Mouse (Mus musculus) intestine, postnatal 0 days (tissue): ENCODE data around the gene Prkag3. TPM values are rescaled to one million over a fixed set of nuclear protein-coding genes. Genes with fewer than 3 reads are reported as not detected.

ENCODE experiments used
- ATAC-seq: fragments of 200-750 bp; cut with Nextera tagmentation; 2 replicates; pipeline ENCODE4 v1.8.0; 2017; ENCODE audit warnings: mild to moderate bottlenecking, moderate TSS enrichment, moderate library complexity
- H3K27ac ChIP-seq: fragments of 300-500 bp; sonication (generic); 2 replicates; pipeline ENCODE4 v1.5.1; 2014; ENCODE audit warnings: mild to moderate bottlenecking, low read depth, low read length, moderate library complexity
- H3K27me3 ChIP-seq: fragments of 300-500 bp; sonication (generic); replicated peaks from 2 replicates; pipeline ENCODE4 v1.6.1; 2014; ENCODE audit warnings: low read length, mixed read lengths; ENCODE audit not compliant: control insufficient read depth, insufficient read depth
- H3K36me3 ChIP-seq: fragments of 300-500 bp; sonication (generic); 2 replicates; pipeline ENCODE4 v1.6.1; 2014; ENCODE audit warnings: mild to moderate bottlenecking, moderate library complexity; ENCODE audit not compliant: control insufficient read depth, insufficient read depth
- H3K4me1 ChIP-seq: fragments of 300-500 bp; sonication (generic); replicated peaks from 2 replicates; pipeline ENCODE4 v1.6.1; 2014; ENCODE audit warnings: antibody characterized with exemption, low read length, mixed read lengths; ENCODE audit not compliant: control insufficient read depth, insufficient read depth
- H3K4me2 ChIP-seq: fragments of 300-500 bp; sonication (generic); replicated peaks from 2 replicates; pipeline ENCODE4 v1.6.1; 2014; ENCODE audit warnings: low read depth, mild to moderate bottlenecking, moderate library complexity
- H3K4me3 ChIP-seq: fragments of 300-500 bp; sonication (generic); 2 replicates; pipeline ENCODE4 v1.5.1; 2014; ENCODE audit warnings: low read depth, low read length
- H3K9ac ChIP-seq: fragments of 300-500 bp; sonication (generic); 2 replicates; pipeline ENCODE4 v1.6.1; 2014; ENCODE audit warnings: mild to moderate bottlenecking, low read depth, low read length
- H3K9me3 ChIP-seq: fragments of 300-500 bp; sonication (generic); 2 replicates; pipeline ENCODE4 v1.6.1; 2016; ENCODE audit warnings: mixed run types; ENCODE audit not compliant: control insufficient read depth
- CTCF ChIP-seq: sonication (generic); IDR thresholded peaks from 2 replicates; pipeline ENCODE4 v1.5.1; 2016; ENCODE audit warnings: low read depth, mild to moderate bottlenecking, control low read depth, antibody characterized with exemption, moderate library complexity
- WGBS: fragments of 180-500 bp; shearing (Covaris S2); extraction: QIAGEN DNeasy Blood & Tissue Kit; methylation state at CpG from one replicate; pipeline ENCODE4 v1.1.7; 2014; 5-methylcytosine and 5-hydroxymethylcytosine counted together
- polyA plus RNA-seq: library from polyadenylated mRNA; unstranded; fragments of >200 nt; fragmentation: Nextera tagmentation; extraction: Ambion mirVana; gene quantifications from 2 replicates; pipeline ENCODE4 v1.2.1, GENCODE M21; 2015

The Prkag3 gene
- polyA plus RNA-seq, 1 experiment from 2014 or later: 0.09 TPM

DNA sequence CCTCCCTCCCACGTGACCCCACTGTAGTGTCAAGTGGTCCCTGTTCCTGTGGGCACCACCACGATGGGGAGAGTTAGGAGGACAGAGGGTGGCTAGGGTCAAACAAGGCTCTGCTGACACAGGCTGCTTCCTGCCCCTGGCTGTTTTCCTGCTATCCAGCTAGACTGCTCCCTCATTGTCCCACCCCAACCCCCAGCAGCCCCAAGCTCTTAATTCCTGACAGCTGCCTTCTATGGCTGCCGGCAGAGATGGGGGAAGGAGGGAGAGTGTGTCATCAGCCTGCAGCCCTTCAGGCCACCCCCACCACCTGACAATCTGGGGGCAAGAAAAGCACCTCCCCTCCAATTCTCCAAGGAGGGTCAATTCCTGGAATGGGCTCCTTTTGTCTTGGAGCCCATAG is 41.1 kb upstream of the Prkag3 start:
- Histone ChIP-seq H3K27ac (no peak overlapping the region), H3K4me2 (no peak overlapping the region), H3K4me3 (no peak overlapping the region), H3K4me1 (no peaks in the 10 kb centered on the region), H3K9me3 (no peaks in the 10 kb centered on the region), H3K9ac (no peak overlapping the region), H3K36me3 (no peaks in the 10 kb centered on the region), H3K27me3 (peaks cover 94% of the 10 kb centered on the region)
- WGBS: 17% methylated on average over 3 of the region's 3 CpGs
- no peak for ATAC-seq
- TF ChIP-seq CTCF: no peak

DNA sequence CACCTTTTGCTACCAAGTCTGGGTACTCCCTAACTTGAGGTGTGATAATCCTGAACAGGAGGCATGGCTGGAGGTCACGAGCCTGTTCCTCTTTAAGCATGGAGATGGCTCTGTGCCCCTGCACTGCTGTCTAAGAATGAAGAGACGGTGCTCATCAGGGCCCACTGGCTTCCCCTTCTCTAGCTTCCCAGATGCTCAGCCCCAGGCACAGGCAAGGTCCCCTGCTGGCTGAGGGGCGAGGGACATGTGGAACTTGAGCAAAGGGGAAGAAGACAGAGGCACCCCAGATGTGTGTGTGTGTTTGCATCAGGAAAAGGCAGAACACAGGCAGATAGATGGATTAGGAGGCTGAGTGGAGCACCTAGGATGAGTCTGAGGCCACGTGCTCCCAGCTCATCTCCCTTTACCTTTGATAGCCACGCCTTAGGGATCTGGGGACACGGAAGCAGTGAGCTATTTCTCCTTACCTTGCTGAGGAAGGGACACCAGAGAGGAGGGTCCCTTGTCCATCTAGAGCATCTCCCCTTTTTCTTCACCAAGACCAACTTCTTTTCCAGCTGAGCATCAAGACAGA is 39.7 kb upstream of the Prkag3 start:
- H3K4me1 ChIP-seq: no peaks in the 10 kb centered on the region; the same call in 1 of the 2 replicates
- 20% methylated on average over 6 of the region's 6 CpGs for WGBS
- H3K4me3 ChIP-seq: no peak overlapping the region
- H3K36me3 ChIP-seq: no peaks in the 10 kb centered on the region
- no peak overlapping the region for H3K9ac ChIP-seq
- H3K9me3 ChIP-seq: no peaks in the 10 kb centered on the region
- no peak overlapping the region for H3K27ac ChIP-seq
- TF ChIP-seq CTCF: no peak
- H3K4me2 ChIP-seq: no peak overlapping the region
- H3K27me3 ChIP-seq: peaks cover 94% of the 10 kb centered on the region
- no peak for ATAC-seq

DNA sequence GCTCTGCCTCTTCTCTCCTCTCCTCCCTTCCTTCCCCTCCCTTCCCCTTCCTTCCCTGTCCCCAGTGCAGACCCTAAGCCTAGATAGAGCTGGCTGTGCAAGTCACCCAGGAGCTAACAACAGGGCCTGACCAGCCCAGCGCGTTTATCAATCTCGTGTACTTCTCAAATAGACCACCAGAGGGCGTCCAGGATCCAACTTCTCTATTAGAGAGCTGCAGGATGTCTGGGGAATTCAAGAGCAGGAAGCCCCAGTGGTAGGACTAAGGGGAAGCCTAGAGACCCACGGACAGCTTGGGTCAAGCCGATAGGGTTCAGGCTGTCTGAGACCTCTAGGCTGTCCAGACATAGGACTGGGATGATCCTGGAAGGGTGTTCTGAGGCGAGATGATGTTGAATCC is 38.8 kb upstream of the Prkag3 start:
- Histone ChIP-seq H3K9ac (no peak overlapping the region), H3K27me3 (peaks cover 94% of the 10 kb centered on the region), H3K4me2 (no peak overlapping the region), H3K27ac (no peak overlapping the region), H3K36me3 (no peaks in the 10 kb centered on the region), H3K4me1 (no peaks in the 10 kb centered on the region; the same call in 1 of the 2 replicates), H3K9me3 (no peaks in the 10 kb centered on the region), H3K4me3 (no peak overlapping the region)
- WGBS: 6% methylated on average over 7 of the region's 7 CpGs
- TF ChIP-seq CTCF: peak; percentile 84
- ATAC-seq: no peak

DNA sequence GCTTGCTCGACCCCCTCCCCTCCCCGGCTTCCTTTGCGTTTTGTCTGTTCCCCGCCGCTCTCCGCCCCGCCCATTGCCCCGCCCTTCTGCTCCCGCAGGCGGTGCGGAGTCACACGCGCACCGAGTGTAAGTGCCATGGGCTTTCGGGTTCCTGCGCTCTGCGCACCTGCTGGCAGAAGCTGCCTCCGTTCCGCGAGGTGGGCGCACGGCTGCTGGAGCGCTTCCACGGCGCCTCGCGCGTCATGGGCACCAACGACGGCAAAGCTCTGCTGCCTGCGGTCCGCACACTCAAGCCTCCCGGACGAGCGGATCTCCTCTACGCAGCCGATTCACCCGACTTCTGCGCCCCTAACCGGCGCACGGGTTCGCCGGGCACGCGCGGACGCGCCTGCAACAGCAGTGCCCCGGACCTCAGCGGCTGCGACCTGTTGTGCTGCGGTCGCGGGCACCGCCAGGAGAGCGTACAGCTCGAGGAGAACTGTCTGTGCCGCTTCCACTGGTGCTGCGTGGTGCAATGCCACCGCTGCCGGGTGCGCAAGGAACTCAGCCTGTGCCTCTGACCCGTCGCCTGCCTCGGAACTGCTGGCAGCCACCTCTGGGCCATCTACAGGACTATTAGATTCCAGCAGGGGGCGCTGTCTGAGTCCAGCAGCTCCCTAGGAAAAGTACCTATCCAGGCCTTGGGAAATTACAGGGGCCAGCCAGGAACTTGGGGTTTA is 35.2 kb upstream of the Prkag3 start:
- peak overlapping the region; percentile 46 for H3K4me3 ChIP-seq
- H3K27ac ChIP-seq: no peak overlapping the region
- no peak overlapping the region for H3K9ac ChIP-seq
- ATAC-seq: peak; percentile 40
- H3K4me1 ChIP-seq: no peaks in the 10 kb centered on the region; the same call in 1 of the 2 replicates
- peak; percentile 75 for TF ChIP-seq CTCF
- H3K4me2 ChIP-seq: peak overlapping the region; percentile 82
- no peaks in the 10 kb centered on the region for H3K9me3 ChIP-seq
- H3K27me3 ChIP-seq: peaks cover 83% of the 10 kb centered on the region
- no peaks in the 10 kb centered on the region for H3K36me3 ChIP-seq
- WGBS: under 1% methylated on average over 67 of the region's 67 CpGs

DNA sequence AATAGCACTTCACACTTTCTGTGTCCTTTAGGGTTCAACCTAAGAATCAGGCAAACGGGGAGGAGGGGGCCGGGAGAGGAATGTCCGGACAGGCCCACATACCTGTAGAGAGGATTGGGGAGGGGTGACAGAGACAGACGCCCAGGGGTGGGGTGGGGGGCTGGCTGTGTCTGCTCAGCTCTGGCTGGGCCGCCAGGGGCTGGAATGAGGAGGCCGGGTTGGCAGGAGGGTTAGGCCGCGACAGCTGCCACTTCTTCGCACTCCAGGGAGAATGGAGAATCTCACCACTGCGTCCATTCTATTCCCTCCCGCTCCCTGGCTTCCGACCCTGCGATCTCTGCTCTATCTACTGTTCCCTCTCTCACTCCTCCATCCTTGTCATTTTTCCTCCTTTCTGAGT is 34.5 kb upstream of the Prkag3 start:
- Histone ChIP-seq H3K27ac (no peak overlapping the region), H3K4me2 (peak overlapping the region; percentile 82), H3K36me3 (no peaks in the 10 kb centered on the region), H3K27me3 (peaks cover 77% of the 10 kb centered on the region), H3K9me3 (no peaks in the 10 kb centered on the region), H3K9ac (no peak overlapping the region), H3K4me1 (no peaks in the 10 kb centered on the region; the same call in 1 of the 2 replicates), H3K4me3 (peak overlapping the region; percentile 46)
- ATAC-seq: no peak
- TF ChIP-seq CTCF: no peak
- WGBS: 2% methylated on average over 13 of the region's 13 CpGs

DNA sequence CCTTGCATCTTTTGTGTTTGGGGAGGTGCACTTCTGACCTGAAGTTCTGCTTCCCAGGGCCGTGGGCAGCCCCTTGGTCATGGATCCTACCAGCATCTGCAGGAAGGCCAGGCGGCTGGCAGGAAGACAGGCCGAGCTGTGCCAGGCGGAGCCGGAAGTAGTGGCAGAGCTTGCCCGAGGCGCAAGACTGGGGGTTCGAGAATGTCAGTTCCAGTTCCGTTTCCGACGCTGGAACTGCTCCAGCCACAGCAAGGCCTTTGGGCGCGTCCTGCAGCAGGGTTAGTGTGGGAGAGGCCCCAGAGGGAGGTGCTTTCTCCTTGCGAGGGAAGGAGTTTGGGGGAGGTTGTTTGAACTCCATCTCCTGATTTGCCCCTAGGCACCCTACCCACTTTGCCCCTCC is 33.0 kb upstream of the Prkag3 start:
- ATAC-seq: no peak
- WGBS: 39% methylated on average over 14 of the region's 14 CpGs
- H3K9ac ChIP-seq: no peak overlapping the region
- H3K4me2 ChIP-seq: no peak overlapping the region
- H3K9me3 ChIP-seq: no peaks in the 10 kb centered on the region
- H3K27ac ChIP-seq: no peak overlapping the region
- no peaks in the 10 kb centered on the region; the same call in 1 of the 2 replicates for H3K4me1 ChIP-seq
- H3K36me3 ChIP-seq: no peaks in the 10 kb centered on the region
- no peak overlapping the region for H3K4me3 ChIP-seq
- TF ChIP-seq CTCF: no peak
- peaks cover 62% of the 10 kb centered on the region for H3K27me3 ChIP-seq
